Mouse (Mus musculus): ENCODE data around the gene Hsd3b1. TPM values are rescaled to one million over a fixed set of nuclear protein-coding genes. Genes with fewer than 3 reads are reported as not detected.

Gene Hsd3b1
- total and polyA plus RNA-seq, 3 experiments = 0.04 TPM; not detected in 2

- H3K9me3 ChIP-seq (replicated peaks; ENCODE audit: insufficient read depth, low read length) = no peaks in the 10 kb centered on the region
Observed at GRCm38 (mm10) chr3:98890430-98890829, 30.8 kb upstream of the Hsd3b1 start.

DNA sequence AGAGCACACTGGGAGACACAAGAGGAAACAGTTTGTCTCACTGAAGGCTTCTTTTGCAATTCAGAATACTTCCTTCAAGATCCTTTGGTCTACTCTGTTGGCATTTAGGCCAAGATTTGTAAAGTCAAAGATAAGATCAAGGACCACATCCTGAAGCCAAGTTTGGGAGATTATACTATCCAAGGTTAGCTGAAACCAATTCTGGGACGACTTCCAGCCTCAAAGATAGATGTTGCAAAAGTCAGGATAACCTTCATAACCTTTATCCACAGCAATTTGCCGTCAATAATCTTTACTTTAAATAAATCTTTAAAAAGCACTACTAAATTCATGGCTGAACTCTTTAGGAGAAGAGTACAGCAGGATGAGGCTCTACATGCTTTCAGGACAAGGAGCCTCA, 28.6 kb upstream of the Hsd3b1 start:
- H3K4me3 ChIP-seq (ENCODE audit: control insufficient read depth in 1 of 2, insufficient read depth in 1 of 2, low read depth in 2 of 2, low read length in 2 of 2) = no peak overlapping the region
- H3K27ac ChIP-seq (ENCODE audit: control insufficient read depth, low read depth, low read length) = no peak overlapping the region
- H3K36me3 ChIP-seq (ENCODE audit: control insufficient read depth in 1 of 2, insufficient read depth in 2 of 2, low read length in 2 of 2) = no peaks in the 10 kb centered on the region
- H3K9me3 ChIP-seq (replicated peaks; ENCODE audit: insufficient read depth, low read length) = no peaks in the 10 kb centered on the region
- no peaks in the 10 kb centered on the region for H3K79me2 ChIP-seq (ENCODE audit: control insufficient read depth, insufficient read depth, low read length, poor library complexity)
- no peaks in the 10 kb centered on the region for H3K27me3 ChIP-seq (ENCODE audit: control insufficient read depth in 1 of 2, insufficient read depth in 2 of 2, low read length in 2 of 2)
- TF ChIP-seq GATA1 (IDR thresholded peaks at IDR 0.05; ENCODE audit: low read depth, low read length) = no peak
- no peak for TF ChIP-seq SMC3 (IDR thresholded peaks at IDR 0.05; ENCODE audit: low read depth, low read length)
- no peak for TF ChIP-seq MAZ (IDR thresholded peaks at IDR 0.05; ENCODE audit: low read depth, low read length)
- no peak for TF ChIP-seq ZKSCAN1 (IDR thresholded peaks at IDR 0.05; ENCODE audit: low read depth, low read length)
- H3K4me1 ChIP-seq (ENCODE audit: control insufficient read depth in 1 of 2, insufficient read depth in 2 of 2, low read length in 2 of 2) = no peaks in the 10 kb centered on the region
- no peak for DNase-seq (ENCODE audit: low read depth, low spot score)
- H3K9ac ChIP-seq (ENCODE audit: control insufficient read depth, low read depth, low read length, poor library complexity, severe bottlenecking) = no peak overlapping the region

More at GRCm38 (mm10) chr3:98890430-98890829, 30.8 kb upstream of the Hsd3b1 start:
- H3K4me1 ChIP-seq (ENCODE audit: control insufficient read depth in 1 of 2, insufficient read depth in 2 of 2, low read length in 2 of 2) = no peaks in the 10 kb centered on the region
- H3K27me3 ChIP-seq (ENCODE audit: control insufficient read depth in 1 of 2, insufficient read depth in 2 of 2, low read length in 2 of 2) = no peaks in the 10 kb centered on the region
- no peak overlapping the region for H3K4me3 ChIP-seq (ENCODE audit: control insufficient read depth in 1 of 2, insufficient read depth in 1 of 2, low read depth in 2 of 2, low read length in 2 of 2)
- H3K27ac ChIP-seq (ENCODE audit: control insufficient read depth, low read depth, low read length) = no peak overlapping the region
- H3K36me3 ChIP-seq (ENCODE audit: control insufficient read depth in 1 of 2, insufficient read depth in 2 of 2, low read length in 2 of 2) = no peaks in the 10 kb centered on the region
- H3K9ac ChIP-seq (ENCODE audit: control insufficient read depth, low read depth, low read length, poor library complexity, severe bottlenecking) = no peak overlapping the region
- no peak for DNase-seq (ENCODE audit: low read depth, low spot score)
- no peaks in the 10 kb centered on the region for H3K79me2 ChIP-seq (ENCODE audit: control insufficient read depth, insufficient read depth, low read length, poor library complexity)
- TF ChIP-seq ZNF384 (IDR thresholded peaks at IDR 0.05; ENCODE audit: low read depth, low read length) (no peak), CTCF (IDR thresholded peaks at IDR 0.05 in 2 of 3, conservative IDR thresholded peaks at IDR 0.05 in 1 of 3; ENCODE audit: control insufficient read depth in 1 of 3, insufficient read depth in 1 of 3, low read depth in 2 of 3, low read length in 3 of 3, poor library complexity in 1 of 3, severe bottlenecking in 1 of 3) (no peak), SMC3 (IDR thresholded peaks at IDR 0.05; ENCODE audit: low read depth, low read length) (no peak), POLR2AphosphoS5 (IDR thresholded peaks at IDR 0.05; ENCODE audit: borderline replicate concordance, low read depth, low read length) (no peak), TBP (IDR thresholded peaks at IDR 0.05; ENCODE audit: low read depth, low read length) (no peak), USF1 (IDR thresholded peaks at IDR 0.05; ENCODE audit: low read depth, low read length) (no peak)

GRCm38 (mm10) chr3:98880831-98881230, 21.2 kb upstream of the Hsd3b1 start:
- no peaks in the 10 kb centered on the region for H3K79me2 ChIP-seq (ENCODE audit: control insufficient read depth, insufficient read depth, low read length, poor library complexity)
- H3K27ac ChIP-seq (ENCODE audit: control insufficient read depth, low read depth, low read length) = no peak overlapping the region
- no peak for TF ChIP-seq SIN3A (IDR thresholded peaks at IDR 0.05; ENCODE audit: low read length)
- no peak for TF ChIP-seq JUND (IDR thresholded peaks at IDR 0.05; ENCODE audit: low read depth, low read length)
- TF ChIP-seq MAX (IDR thresholded peaks at IDR 0.05; ENCODE audit: low read length) = no peak
- TF ChIP-seq GATA1 (IDR thresholded peaks at IDR 0.05; ENCODE audit: low read depth, low read length) = no peak
- TF ChIP-seq ZNF384 (IDR thresholded peaks at IDR 0.05; ENCODE audit: low read depth, low read length) = no peak
- TF ChIP-seq MXI1 (IDR thresholded peaks at IDR 0.05; ENCODE audit: low read depth, low read length) = no peak
- TF ChIP-seq MYC (IDR thresholded peaks at IDR 0.05; ENCODE audit: low read depth, low read length) = no peak
- no peak for TF ChIP-seq MAZ (IDR thresholded peaks at IDR 0.05; ENCODE audit: low read depth, low read length)
- TF ChIP-seq TAL1 (IDR thresholded peaks at IDR 0.05; ENCODE audit: low read length) = no peak
- TF ChIP-seq ZMIZ1 (IDR thresholded peaks at IDR 0.05; ENCODE audit: low read depth, low read length) = no peak
- no peak for TF ChIP-seq POLR2AphosphoS2 (IDR thresholded peaks at IDR 0.05; ENCODE audit: low read length)
- TF ChIP-seq KAT2A (conservative IDR thresholded peaks at IDR 0.05; ENCODE audit: low read depth, low read length) = no peak
- no peak for TF ChIP-seq ETS1 (IDR thresholded peaks at IDR 0.05; ENCODE audit: low read depth, low read length)
- no peak for TF ChIP-seq MYB (IDR thresholded peaks at IDR 0.05; ENCODE audit: low read depth, low read length)
- no peaks in the 10 kb centered on the region for H3K9me3 ChIP-seq (replicated peaks; ENCODE audit: insufficient read depth, low read length)
- no peaks in the 10 kb centered on the region for H3K27me3 ChIP-seq (ENCODE audit: control insufficient read depth in 1 of 2, insufficient read depth in 2 of 2, low read length in 2 of 2)
- no peak overlapping the region for H3K9ac ChIP-seq (ENCODE audit: control insufficient read depth, low read depth, low read length, poor library complexity, severe bottlenecking)
- H3K4me3 ChIP-seq (ENCODE audit: control insufficient read depth in 1 of 2, insufficient read depth in 1 of 2, low read depth in 2 of 2, low read length in 2 of 2) = no peak overlapping the region
- no peak for DNase-seq (ENCODE audit: low read depth, low spot score)
- no peaks in the 10 kb centered on the region for H3K4me1 ChIP-seq (ENCODE audit: control insufficient read depth in 1 of 2, insufficient read depth in 2 of 2, low read length in 2 of 2)
- no peaks in the 10 kb centered on the region for H3K36me3 ChIP-seq (ENCODE audit: control insufficient read depth in 1 of 2, insufficient read depth in 2 of 2, low read length in 2 of 2)
